Mouse (Mus musculus): ENCODE data around the gene Wsb2.

DNA sequence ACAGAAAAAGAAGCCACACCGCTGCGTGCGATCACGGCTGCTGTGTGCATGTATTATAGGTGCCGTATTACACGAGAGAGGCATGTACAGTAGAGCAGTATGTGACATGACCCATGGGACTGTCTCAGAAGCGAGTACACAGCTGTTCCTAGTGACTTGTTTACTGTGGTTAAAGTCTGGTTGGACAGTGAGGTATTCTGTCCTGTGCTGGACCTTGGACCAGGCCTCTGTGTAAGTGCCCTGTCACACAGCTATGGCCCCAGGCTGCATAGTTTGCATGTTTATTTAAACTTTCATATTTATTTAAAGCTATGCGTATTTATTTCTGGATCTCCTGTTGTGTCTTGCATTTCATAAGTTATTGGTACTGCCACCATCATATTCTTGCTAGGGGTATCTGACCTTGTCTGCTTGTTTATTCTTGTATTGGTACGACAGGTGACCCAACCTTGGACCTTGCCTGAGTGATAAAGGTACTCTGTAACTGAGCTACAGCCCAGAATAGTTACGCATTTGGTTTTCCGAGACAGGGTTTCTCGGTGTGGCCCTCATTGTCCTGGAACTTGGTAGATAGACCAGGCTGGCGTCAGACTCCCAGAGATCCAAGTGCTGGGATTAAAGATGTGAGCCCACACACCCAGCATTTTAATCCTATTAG, 8.9 kb downstream of the Wsb2 start:
- no peak for TF ChIP-seq CTCF (IDR thresholded peaks at IDR 0.05; ENCODE audit: control insufficient read depth, insufficient read depth, low read length)
- TF ChIP-seq POLR2A (IDR thresholded peaks at IDR 0.05; ENCODE audit: borderline replicate concordance, control insufficient read depth, low read depth, low read length), result no peak
